Mouse (Mus musculus): ENCODE measurements around the gene Orai3.

GRCm38 (mm10) chr7:127814241-127814921 is 44.8 kb downstream of the Orai3 start:
- TF ChIP-seq CTCF (IDR thresholded peaks at IDR 0.05; ENCODE audit: extremely low read depth, insufficient read length, insufficient replicate concordance, low read depth, low read length) (no peak), POLR2A (IDR thresholded peaks at IDR 0.05; ENCODE audit: low read depth, low read length) (no peak)

Measured in small intestine, adult 2 months (tissue).